Mouse (Mus musculus): ENCODE measurements around the gene Olfr810.

GRCm38 (mm10) chr10:129804296-129804695, 9.6 kb upstream of the Olfr810 start, which contains the start of gene Olfr811:
- TF ChIP-seq CTCF (IDR thresholded peaks at IDR 0.05; ENCODE audit: low read depth) (no peak), EP300 (optimal IDR thresholded peaks at IDR 0.05) (no peak)
